Mouse (Mus musculus) liver, embryonic 14.5 days (tissue): ENCODE results near the gene Haus5. TPM values are rescaled to one million over a fixed set of nuclear protein-coding genes. Genes with fewer than 3 reads are reported as not detected.
A peak's percentile ranks its signal among the peaks of the same experiment; 100 is the strongest.

Source experiments
- ATAC-seq: fragments of 200-750 bp; cut with Nextera tagmentation; 2 replicates; pipeline ENCODE4 v1.8.0; 2017; ENCODE audit warnings: moderate number of reproducible peaks, mild to moderate bottlenecking, moderate library complexity; ENCODE audit not compliant: insufficient read depth
- DNase-seq, 3 experiments: peaks; one replicate each; pipeline ENCODE4 v3.0.0-alpha.2; 2012 to 2013; ENCODE audit warnings: low read depth in 3 of 3, low spot score in 3 of 3
- H3K27ac ChIP-seq: fragments of 300-500 bp; sonication (generic); 2 replicates; pipeline ENCODE4 v1.5.1; 2014; ENCODE audit warnings: moderate library complexity, mild to moderate bottlenecking, control low read depth, inconsistent platforms
- H3K27me3 ChIP-seq: fragments of 300-500 bp; sonication (generic); 2 replicates; pipeline ENCODE4 v1.6.1; 2014; ENCODE audit warnings: mild to moderate bottlenecking, low read length, moderate library complexity; ENCODE audit not compliant: control insufficient read depth, insufficient read depth
- H3K36me3 ChIP-seq: fragments of 300-500 bp; sonication (generic); replicated peaks from 2 replicates; pipeline ENCODE4 v1.6.1; 2014; ENCODE audit warnings: low read depth; ENCODE audit not compliant: control insufficient read depth, insufficient read depth
- H3K4me1 ChIP-seq, 2 experiments: fragments of 200-500 bp in 1 of 2; fragments of 300-500 bp in 1 of 2; sonication (generic) in 1 of 2; replicated peaks; 2 replicates each; pipeline ENCODE4 v1.6.1; 2012 to 2014; ENCODE audit warnings: antibody characterized with exemption in 1 of 2, inconsistent platforms in 1 of 2, low read length in 1 of 2; ENCODE audit not compliant: control insufficient read depth in 2 of 2, insufficient read depth in 2 of 2
- H3K4me2 ChIP-seq: fragments of 300-500 bp; sonication (generic); 2 replicates; pipeline ENCODE4 v1.6.1; 2014; ENCODE audit warnings: low read depth, mild to moderate bottlenecking, control low read depth, moderate library complexity
- H3K4me3 ChIP-seq, 2 experiments: fragments of 200-500 bp in 1 of 2; fragments of 300-500 bp in 1 of 2; sonication (generic) in 1 of 2; 2 replicates each; pipeline ENCODE4 v1.5.1; 2012 to 2014; ENCODE audit warnings: low read depth in 2 of 2, low read length in 2 of 2, mild to moderate bottlenecking in 2 of 2, control low read depth in 1 of 2, inconsistent platforms in 1 of 2, moderate library complexity in 1 of 2; ENCODE audit not compliant: insufficient read depth in 1 of 2
- H3K9ac ChIP-seq: fragments of 300-500 bp; sonication (generic); replicated peaks from 2 replicates; pipeline ENCODE4 v1.6.1; 2014; ENCODE audit warnings: mild to moderate bottlenecking, control low read depth, moderate library complexity
- H3K9me3 ChIP-seq: fragments of 300-500 bp; sonication (generic); 2 replicates; pipeline ENCODE4 v1.6.1; 2016; ENCODE audit warnings: low read length, mixed read lengths; ENCODE audit not compliant: control insufficient read depth
- CTCF ChIP-seq: IDR thresholded peaks from 2 replicates; pipeline ENCODE4 v1.5.1; 2016; ENCODE audit warnings: antibody characterized with exemption, low read depth, control low read depth
- EP300 ChIP-seq: IDR thresholded peaks from 2 replicates; pipeline ENCODE4 v1.6.1; 2016; ENCODE audit warnings: antibody characterized with exemption, low read depth
- WGBS: fragments of 180-500 bp; shearing (Covaris S2); extraction: QIAGEN DNeasy Blood & Tissue Kit; methylation state at CpG from one replicate; pipeline ENCODE4 v1.1.7; 2014; ENCODE audit not compliant: insufficient replicate concordance; 5-methylcytosine and 5-hydroxymethylcytosine counted together
- polyA plus RNA-seq, 2 experiments: library from polyadenylated mRNA; depleted of rRNA in 1 of 2; stranded (reverse) in 1 of 2; unstranded in 1 of 2; fragments of >200 nt; fragmentation: Nextera tagmentation in 1 of 2; extraction: Ambion mirVana in 1 of 2; gene quantifications; 2 replicates each; pipeline versions ENCODE4 v1.2.1 to v1.2.3; 2012 to 2014

Gene Haus5
- polyA plus RNA-seq, 2 experiments, result 28.5 to 28.7 TPM

- H3K9me3 ChIP-seq, result no peaks in the 10 kb centered on the region
- H3K4me1 ChIP-seq, result peaks cover 0 to 5% of the 10 kb centered on the region in 2 experiments; a peak in 2 of 4 replicates
- H3K4me2 ChIP-seq, result no peak overlapping the region
- no peak overlapping the region for H3K9ac ChIP-seq
- WGBS, result 51% methylated on average over 2 of the region's 2 CpGs
- H3K36me3 ChIP-seq, result peaks cover 12% of the 10 kb centered on the region
- DNase-seq (peak in 1 of 3 experiments; percentile 31), ATAC-seq (no peak)
- H3K27ac ChIP-seq, result no peak overlapping the region
- no peaks in the 10 kb centered on the region for H3K27me3 ChIP-seq
- H3K4me3 ChIP-seq, result no peak overlapping the region
- TF ChIP-seq CTCF, result peak; percentile 46
- no peak for TF ChIP-seq EP300
Measured at GRCm38 (mm10) chr7:30614454-30614853, 50.3 kb downstream of the Haus5 start.

GRCm38 (mm10) chr7:30613529-30614112 lies 51.2 kb downstream of the Haus5 start:
- Histone ChIP-seq H3K4me1 (peaks cover 0 to 5% of the 10 kb centered on the region in 2 experiments; a peak in 2 of 4 replicates), H3K9ac (no peak overlapping the region), H3K9me3 (no peaks in the 10 kb centered on the region), H3K4me3 (no peak overlapping the region), H3K36me3 (peaks cover 7% of the 10 kb centered on the region), H3K27me3 (no peaks in the 10 kb centered on the region), H3K4me2 (no peak overlapping the region), H3K27ac (no peak overlapping the region)
- ATAC-seq, result peak; percentile 48; the same call in 1 of the 2 replicates
- peak in 1 of 3 experiments; percentile 47 for DNase-seq
- WGBS, result 22% methylated on average over 14 of the region's 14 CpGs
- peak; percentile 85 for TF ChIP-seq CTCF
- no peak for TF ChIP-seq EP300

- Histone ChIP-seq H3K4me2 (no peak within 1 kb of the TSS), H3K9me3 (no peaks in the 10 kb centered on the region), H3K9ac (no peak within 1 kb of the TSS), H3K36me3 (peaks cover 6% of the 10 kb centered on the region; the same call in 1 of the 2 replicates), H3K4me1 (peaks cover 0 to 5% of the 10 kb centered on the region in 2 experiments; a peak in 2 of 4 replicates), H3K27me3 (no peaks in the 10 kb centered on the region), H3K27ac (no peak within 1 kb of the TSS), H3K4me3 (no peak within 1 kb of the TSS)
- 71% methylated on average over 8 of the region's 8 CpGs for WGBS
- TF ChIP-seq CTCF, result no peak
- TF ChIP-seq EP300, result no peak
- no peak for ATAC-seq
- DNase-seq, result no peak
Measured at GRCm38 (mm10) chr7:30612654-30613402, 52.0 kb downstream of the Haus5 start, which contains the start of gene Upk1a. TSS of gene Upk1a (minus strand) at chr7:30612847.

GRCm38 (mm10) chr7:30610043-30610442 lies 54.8 kb downstream of the Haus5 start:
- ATAC-seq, result no peak
- WGBS, result 33% methylated on average over 7 of the region's 7 CpGs

DNA sequence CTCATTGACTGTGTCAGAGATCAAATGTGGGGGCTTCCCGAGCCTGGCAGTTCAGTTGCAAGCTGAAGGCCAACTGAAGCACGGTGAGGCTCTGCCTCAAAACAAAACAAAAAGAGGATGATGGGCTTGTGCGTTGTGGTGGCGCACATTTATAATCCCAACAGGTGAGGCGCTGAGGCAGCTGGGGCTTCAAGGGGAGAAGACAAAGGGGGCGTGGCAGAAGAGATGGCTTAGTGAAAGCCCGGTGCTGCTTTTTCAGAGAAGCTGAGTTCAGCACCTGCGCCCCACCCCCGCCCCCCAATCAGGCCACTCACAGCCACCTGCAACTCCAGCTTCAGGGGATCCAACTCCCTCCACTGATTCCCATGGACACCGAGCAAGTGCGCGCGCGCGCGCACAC lies 56.3 kb downstream of the Haus5 start:
- Histone ChIP-seq H3K4me3 (no peak overlapping the region), H3K4me2 (no peak overlapping the region), H3K9me3 (no peaks in the 10 kb centered on the region), H3K27me3 (no peaks in the 10 kb centered on the region), H3K4me1 (no peaks in the 10 kb centered on the region), H3K36me3 (no peaks in the 10 kb centered on the region), H3K27ac (no peak overlapping the region), H3K9ac (no peak overlapping the region)
- 53% methylated on average over 16 of the region's 16 CpGs for WGBS
- TF ChIP-seq EP300 (no peak), CTCF (no peak)
- DNase-seq, result no peak
- no peak for ATAC-seq

More at GRCm38 (mm10) chr7:30610043-30610442, 54.8 kb downstream of the Haus5 start:
- no peaks in the 10 kb centered on the region for H3K9me3 ChIP-seq
- no peak overlapping the region for H3K4me2 ChIP-seq
- DNase-seq, result no peak
- H3K4me3 ChIP-seq, result no peak overlapping the region
- TF ChIP-seq EP300 (no peak), CTCF (no peak)
- H3K27ac ChIP-seq, result no peak overlapping the region
- H3K36me3 ChIP-seq, result no peaks in the 10 kb centered on the region
- H3K27me3 ChIP-seq, result no peaks in the 10 kb centered on the region
- H3K4me1 ChIP-seq, result no peaks in the 10 kb centered on the region
- no peak overlapping the region for H3K9ac ChIP-seq
